Mouse (Mus musculus): Measurements from ENCODE around the gene Gse1.

Gse1 gene

GRCm38 (mm10) chr8:120619235-120620180, 391.3 kb downstream of the Gse1 start:
- no peak for DNase-seq (ENCODE audit: low read depth)

GRCm38 (mm10) chr8:120620441-120620840, 392.2 kb downstream of the Gse1 start:
- DNase-seq (ENCODE audit: low read depth), result no peak

GRCm38 (mm10) chr8:120622161-120622560, 393.9 kb downstream of the Gse1 start:
- no peak for DNase-seq (ENCODE audit: low read depth)

- DNase-seq (ENCODE audit: low read depth), result no peak
Observed at GRCm38 (mm10) chr8:120623608-120624007, 395.4 kb downstream of the Gse1 start.

- DNase-seq (ENCODE audit: low read depth), result no peak
Observed at GRCm38 (mm10) chr8:120626461-120626860, 398.2 kb downstream of the Gse1 start.

GRCm38 (mm10) chr8:120627298-120627697, 399.0 kb downstream of the Gse1 start:
- no peak for DNase-seq (ENCODE audit: low read depth)

DNA sequence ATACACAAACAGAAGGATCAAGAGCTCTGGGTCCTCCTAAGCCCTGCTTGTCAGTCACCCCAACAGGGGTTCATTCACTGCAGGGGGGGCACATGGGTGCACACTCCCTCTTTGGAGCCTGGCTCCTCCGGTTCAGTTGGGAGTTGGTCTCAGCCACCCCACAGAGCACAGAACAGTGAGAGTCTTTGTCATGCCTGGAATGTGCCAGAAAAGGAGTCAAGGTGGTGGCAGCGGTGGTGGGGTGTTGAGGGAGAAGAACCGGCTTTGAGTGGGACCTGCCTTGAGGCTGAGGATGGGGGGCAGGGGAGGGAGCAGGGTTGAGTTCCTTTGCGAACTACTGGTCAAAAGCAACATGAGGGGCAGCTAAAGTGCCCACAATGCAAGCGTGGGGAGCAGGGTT, 401.8 kb downstream of the Gse1 start:
- DNase-seq (ENCODE audit: low read depth), result no peak

- DNase-seq (ENCODE audit: low read depth), result no peak
Observed at GRCm38 (mm10) chr8:120630848-120631247, 402.6 kb downstream of the Gse1 start.
